19 mouse cellular contexts compared by ENCODE assay signal in the genomic region with DNA sequence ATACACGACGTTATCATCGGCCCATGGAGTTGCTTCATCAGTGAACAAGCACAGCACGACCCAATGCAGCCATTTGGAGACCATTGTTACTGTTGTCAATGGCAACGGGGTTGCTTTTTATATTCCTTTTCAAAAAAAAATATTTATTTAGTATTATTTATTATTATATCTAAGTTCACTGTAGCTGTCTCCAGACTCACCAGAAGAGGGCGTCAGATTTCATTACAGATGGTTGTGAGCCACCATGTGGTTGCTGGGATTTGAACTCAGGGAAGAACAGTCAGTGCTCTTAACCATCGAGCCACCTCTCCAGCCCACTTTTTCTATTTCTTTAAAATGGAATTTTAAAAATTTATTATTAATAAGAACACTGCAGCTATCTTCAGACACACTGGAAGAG. TPM values are rescaled to one million over a fixed set of nuclear protein-coding genes. Genes with fewer than 3 reads are reported as not detected.
A peak's percentile ranks its signal among the peaks of the same experiment; 100 is the strongest.
DNase-seq lines count a peak whose midpoint lies in the region; ATAC-seq and TF ChIP-seq lines count a peak whose summit lies in the region.
"Had no signal": no experiment of that assay in that cellular context is flagged by ENCODE, and none has a peak within 500 bp of the region (broad histone marks: within the 10 kb centered on the region; RNA-seq: fewer than 3 reads in every experiment).

No protein-coding gene starts in this region.

- peaks cover 4% of the 10 kb centered on the region; the same call in 1 of the 2 replicates for H3K4me1 ChIP-seq in hindbrain, postnatal 0 days (ENCODE audit: insufficient read depth, low read length)
- H3K4me1 ChIP-seq in hindbrain, embryonic 14.5 days (replicated peaks; ENCODE audit: control insufficient read depth, insufficient read depth, low read length): no peaks in the 10 kb centered on the region
- H3K4me1 ChIP-seq in limb, embryonic 13.5 days: peaks cover 8% of the 10 kb centered on the region
- H3K4me1 ChIP-seq in limb, embryonic 10.5 days: peaks cover 8% of the 10 kb centered on the region
- peaks cover 10 to 17% of the 10 kb centered on the region in 2 experiments for H3K4me1 ChIP-seq in CH12.LX (ENCODE audit: control insufficient read depth in 1 of 2, insufficient read depth in 2 of 2)
- H3K4me1 ChIP-seq in E14TG2a.4 (replicated peaks; ENCODE audit: low read depth, low read length): peaks cover 18% of the 10 kb centered on the region
- H3K4me1 ChIP-seq: forebrain, embryonic 15.5 days had no signal

- dilution Hi-C loops in CH12.LX (cut with MboI; ENCODE audit: extremely low pct_ligation_motif_present, extremely low pct_unique_long_range_greater_than_20kb, low sequenced_read_pairs): no loop called here

- H3K9ac ChIP-seq in hindbrain, postnatal 0 days (replicated peaks; ENCODE audit: low read length): no peak overlapping the region
- H3K9ac ChIP-seq in hindbrain, embryonic 14.5 days: no peak overlapping the region
- H3K9ac ChIP-seq in limb, embryonic 13.5 days: 0 out of 2 replicates have a peak overlapping the region, but pooled peaks have one; percentile 15
- no peak overlapping the region for H3K9ac ChIP-seq in CH12.LX (ENCODE audit: insufficient read depth, low read depth)
- H3K9ac ChIP-seq: embryonic facial prominence, embryonic 12.5 days; forebrain, embryonic 15.5 days; hindbrain, embryonic 13.5 days had no signal

- ATAC-seq in hindbrain, postnatal 0 days: no peak
- ATAC-seq in hindbrain, embryonic 14.5 days (ENCODE audit: low FRiP score): no peak
- ATAC-seq in limb, embryonic 13.5 days (ENCODE audit: low FRiP score, low read depth): no peak
- ATAC-seq: activated CD4-positive, CD25-positive, alpha-beta regulatory T cell, adult 4 months; forebrain, embryonic 15.5 days; Patski had no signal

- no peak for TF ChIP-seq EP300 in CH12.LX (IDR thresholded peaks at IDR 0.05; ENCODE audit: low read length)

- H3K79me2 ChIP-seq in CH12.LX (replicated peaks; ENCODE audit: control insufficient read depth, extremely low read depth, insufficient read depth, poor library complexity, severe bottlenecking): no peaks in the 10 kb centered on the region

- TF ChIP-seq RAD21 in CH12.LX (IDR thresholded peaks at IDR 0.05; ENCODE audit: low read depth, low read length): no peak

- in situ Hi-C loops in CH12.LX (cut with MboI; ENCODE audit: low pct_ligation_motif_present, low pct_unique_long_range_greater_than_20kb, low sequenced_read_pairs): no loop called here

- no peaks in the 10 kb centered on the region for H3K9me3 ChIP-seq in hindbrain, postnatal 0 days (ENCODE audit: low read length)
- no peaks in the 10 kb centered on the region for H3K9me3 ChIP-seq in hindbrain, embryonic 14.5 days (ENCODE audit: control insufficient read depth, low read length)
- H3K9me3 ChIP-seq in limb, embryonic 13.5 days: no peaks in the 10 kb centered on the region
- H3K9me3 ChIP-seq in limb, embryonic 10.5 days (replicated peaks): no peaks in the 10 kb centered on the region
- H3K9me3 ChIP-seq in CH12.LX (replicated peaks; ENCODE audit: low read length) (no peaks in the 10 kb centered on the region), E14TG2a.4 (ENCODE audit: low read length) (no peaks in the 10 kb centered on the region)
- H3K9me3 ChIP-seq: embryonic facial prominence, embryonic 12.5 days; forebrain, embryonic 15.5 days; heart, embryonic 10.5 days; hindbrain, embryonic 13.5 days had no signal

- no peak overlapping the region for H3K27ac ChIP-seq in hindbrain, postnatal 0 days
- H3K27ac ChIP-seq in hindbrain, embryonic 14.5 days: no peak overlapping the region
- H3K27ac ChIP-seq in limb, embryonic 13.5 days: no peak overlapping the region
- H3K27ac ChIP-seq in limb, embryonic 10.5 days: no peak overlapping the region
- no peak overlapping the region for H3K27ac ChIP-seq in CH12.LX (ENCODE audit: insufficient read depth, low read depth)
- H3K27ac ChIP-seq: embryonic facial prominence, embryonic 12.5 days; forebrain, embryonic 15.5 days; heart, embryonic 10.5 days; hindbrain, embryonic 13.5 days had no signal

- H3K4me3 ChIP-seq in hindbrain, postnatal 0 days (ENCODE audit: low read length): no peak overlapping the region
- H3K4me3 ChIP-seq in hindbrain, embryonic 14.5 days (replicated peaks; ENCODE audit: low read length): no peak overlapping the region
- no peak overlapping the region for H3K4me3 ChIP-seq in limb, embryonic 13.5 days
- no peak overlapping the region for H3K4me3 ChIP-seq in limb, embryonic 10.5 days
- H3K4me3 ChIP-seq in CH12.LX (replicated peaks in 1 of 3; ENCODE audit: low read depth in 2 of 3, low read length in 2 of 3, poor library complexity in 1 of 3) (no peak overlapping the region), E14TG2a.4 (replicated peaks; ENCODE audit: low read length) (no peak overlapping the region)
- H3K4me3 ChIP-seq: embryonic facial prominence, embryonic 12.5 days; forebrain, embryonic 15.5 days; heart, embryonic 10.5 days; hindbrain, embryonic 13.5 days had no signal

- H3K27me3 ChIP-seq in hindbrain, postnatal 0 days (ENCODE audit: insufficient read depth, low read length): peaks cover 5% of the 10 kb centered on the region; the same call in 1 of the 2 replicates
- H3K27me3 ChIP-seq in hindbrain, embryonic 14.5 days (ENCODE audit: control insufficient read depth, insufficient read depth, low read length): peaks cover 7% of the 10 kb centered on the region
- H3K27me3 ChIP-seq in limb, embryonic 13.5 days: peaks cover 36% of the 10 kb centered on the region
- H3K27me3 ChIP-seq in limb, embryonic 10.5 days (ENCODE audit: low read depth, poor library complexity, severe bottlenecking): peaks cover 27% of the 10 kb centered on the region
- H3K27me3 ChIP-seq in CH12.LX (replicated peaks) (no peaks in the 10 kb centered on the region), E14TG2a.4 (ENCODE audit: insufficient read depth, low read length) (peaks cover 38% of the 10 kb centered on the region)

- 61% methylated on average over 7 of the region's 7 CpGs for WGBS in hindbrain, postnatal 0 days
- whole genome bisulfite sequencing in hindbrain, embryonic 14.5 days: 59% methylated on average over 7 of the region's 7 CpGs
- WGBS in limb, embryonic 13.5 days: 70% methylated on average over 7 of the region's 7 CpGs
- 68% methylated on average over 7 of the region's 7 CpGs for WGBS in limb, embryonic 10.5 days

- H3K36me3 ChIP-seq in hindbrain, postnatal 0 days (ENCODE audit: insufficient read depth, low read length): no peaks in the 10 kb centered on the region
- H3K36me3 ChIP-seq in hindbrain, embryonic 14.5 days (replicated peaks; ENCODE audit: control insufficient read depth, insufficient read depth): no peaks in the 10 kb centered on the region
- no peaks in the 10 kb centered on the region for H3K36me3 ChIP-seq in limb, embryonic 13.5 days
- H3K36me3 ChIP-seq in limb, embryonic 10.5 days: no peaks in the 10 kb centered on the region
- H3K36me3 ChIP-seq in CH12.LX (replicated peaks in 1 of 2; ENCODE audit: control insufficient read depth in 1 of 2, insufficient read depth in 1 of 2, low read length in 1 of 2) (no peaks in the 10 kb centered on the region), E14TG2a.4 (ENCODE audit: insufficient read depth, low read length) (no peaks in the 10 kb centered on the region)
- H3K36me3 ChIP-seq: embryonic facial prominence, embryonic 12.5 days; forebrain, embryonic 15.5 days; heart, embryonic 10.5 days; hindbrain, embryonic 13.5 days had no signal

- TF ChIP-seq POLR2A in CH12.LX (IDR thresholded peaks at IDR 0.05; ENCODE audit: low read depth, low read length): no peak

- no peak for DNase-seq in hindbrain, postnatal 0 days (ENCODE audit: low spot score)
- no peak for DNase-seq in hindbrain, embryonic 14.5 days (ENCODE audit: low spot score)
- no peak for DNase-seq in limb, embryonic 10.5 days (ENCODE audit: low spot score)
- DNase-seq in CH12.LX (ENCODE audit: extremely low read depth): no peak
- DNase-seq in right cerebral cortex, adult 2 months (ENCODE audit: low spot score in 2 of 2): no peak
- DNase-seq: adrenal gland, postnatal 14 days; cerebellum, adult 11-12 months; cerebellum, adult 9-10 months; cerebellum, postnatal 25 days; gastrocnemius, postnatal 10 days; heart, postnatal 14 days had no signal

- no peak overlapping the region for H3K4me2 ChIP-seq in hindbrain, postnatal 0 days (ENCODE audit: low read depth, low read length)
- H3K4me2 ChIP-seq in hindbrain, embryonic 14.5 days (replicated peaks): no peak overlapping the region
- H3K4me2 ChIP-seq in limb, embryonic 13.5 days (replicated peaks): no peak overlapping the region
- H3K4me2 ChIP-seq in CH12.LX (ENCODE audit: insufficient read depth, low read depth, poor library complexity, severe bottlenecking): no peak overlapping the region
- H3K4me2 ChIP-seq: embryonic facial prominence, embryonic 12.5 days; forebrain, embryonic 15.5 days; hindbrain, embryonic 13.5 days had no signal

- 0 out of 2 replicates have a peak, but pooled peaks have one; percentile 5 for TF ChIP-seq CTCF in hindbrain, postnatal 0 days (IDR thresholded peaks at IDR 0.05; ENCODE audit: low read depth)
- peak in 1 of 2 experiments; percentile 53; a peak in 2 of 4 replicates for TF ChIP-seq CTCF in CH12.LX (conservative IDR thresholded peaks at IDR 0.05 in 1 of 2, IDR thresholded peaks at IDR 0.05 in 1 of 2; ENCODE audit: low read depth in 2 of 2, low read length in 2 of 2)
- peak; percentile 6; the same call in 1 of the 2 replicates for TF ChIP-seq CTCF in E14TG2a.4 (conservative IDR thresholded peaks at IDR 0.05; ENCODE audit: low read length)

RNA-seq across cellular contexts. Expression of a gene that starts 1.5 kb away (rescaled TPM):
- 0.22 TPM in 1 of 2 replicates, not detected in the other for total RNA-seq in hindbrain, postnatal 0 days (2014; rRNA removed)
- polyA plus RNA-seq in hindbrain, postnatal 0 days (2015; fragmentation: Nextera tagmentation; extraction: Ambion mirVana): 1.4 and 1.6 TPM in 2 replicates
- 0.37 and 0.96 TPM in 2 replicates for polyA plus RNA-seq in hindbrain, embryonic 14.5 days (2014; fragmentation: Nextera tagmentation; extraction: Ambion mirVana)
- polyA plus RNA-seq in limb, embryonic 13.5 days (2015; fragmentation: Nextera tagmentation; extraction: Ambion mirVana): 4.5 and 5.2 TPM in 2 replicates
- 0.74 and 0.80 TPM in 2 replicates for polyA plus RNA-seq in limb, embryonic 10.5 days (2016; fragmentation: Nextera tagmentation; extraction: Ambion mirVana)
- total RNA-seq in CH12.LX (2012; rRNA removed): 0.34 and 0.72 TPM in 2 replicates
- total RNA-seq in CH12.LX (2014; rRNA removed): 0.30 and 0.35 TPM in 2 replicates
- 0.95 and 1.1 TPM in 2 replicates for polyA plus RNA-seq in CH12.LX (2012; ENCODE audit: insufficient read length, low read depth)
- total RNA-seq: heart, postnatal 14 days had no signal
- polyA plus RNA-seq: activated CD4-positive, CD25-positive, alpha-beta regulatory T cell, adult 4 months; Patski had no signal

RNA-seq across cellular contexts. Expression of a gene that starts 9.8 kb away (rescaled TPM):
- 0.47 and 2.6 TPM in 2 replicates for total RNA-seq in hindbrain, postnatal 0 days (2014; rRNA removed)
- polyA plus RNA-seq in hindbrain, postnatal 0 days (2015; fragmentation: Nextera tagmentation; extraction: Ambion mirVana): 0.24 TPM in 1 of 2 replicates, not detected in the other
- polyA plus RNA-seq in hindbrain, embryonic 14.5 days (2014; fragmentation: Nextera tagmentation; extraction: Ambion mirVana): 0.16 TPM in 1 of 2 replicates, not detected in the other
- polyA plus RNA-seq in limb, embryonic 13.5 days (2015; fragmentation: Nextera tagmentation; extraction: Ambion mirVana): not detected in 2 replicates
- polyA plus RNA-seq in limb, embryonic 10.5 days (2016; fragmentation: Nextera tagmentation; extraction: Ambion mirVana): 0.09 TPM in 1 of 2 replicates, not detected in the other
- 0.59 and 0.71 TPM in 2 replicates for total RNA-seq in CH12.LX (2012; rRNA removed)
- total RNA-seq in CH12.LX (2014; rRNA removed): 0.43 TPM in 1 of 2 replicates, not detected in the other
- 0.78 and 1.1 TPM in 2 replicates for polyA plus RNA-seq in CH12.LX (2012; ENCODE audit: insufficient read length, low read depth)
- polyA plus RNA-seq: activated CD4-positive, CD25-positive, alpha-beta regulatory T cell, adult 4 months; embryonic facial prominence, embryonic 12.5 days; heart, embryonic 10.5 days had no signal

RNA-seq across cellular contexts. Expression of a gene that starts 11.7 kb away (rescaled TPM):
- total RNA-seq in hindbrain, postnatal 0 days (2014; rRNA removed): 1,128 and 1,180 TPM in 2 replicates
- polyA plus RNA-seq in hindbrain, postnatal 0 days (2015; fragmentation: Nextera tagmentation; extraction: Ambion mirVana): 1,097 and 1,185 TPM in 2 replicates
- polyA plus RNA-seq in hindbrain, embryonic 14.5 days (2014; fragmentation: Nextera tagmentation; extraction: Ambion mirVana): 1,195 and 1,204 TPM in 2 replicates
- 1,885 and 1,910 TPM in 2 replicates for polyA plus RNA-seq in limb, embryonic 13.5 days (2015; fragmentation: Nextera tagmentation; extraction: Ambion mirVana)
- 2,414 and 2,486 TPM in 2 replicates for polyA plus RNA-seq in limb, embryonic 10.5 days (2016; fragmentation: Nextera tagmentation; extraction: Ambion mirVana)
- total RNA-seq in CH12.LX (2012; rRNA removed): 899 and 966 TPM in 2 replicates
- 792 and 1,081 TPM in 2 replicates for total RNA-seq in CH12.LX (2014; rRNA removed)
- 646 and 664 TPM in 2 replicates for polyA plus RNA-seq in CH12.LX (2012; ENCODE audit: insufficient read length, low read depth)

RNA-seq across cellular contexts. Expression of a gene that starts 16.4 kb away (rescaled TPM):
- 74.4 and 82.3 TPM in 2 replicates for total RNA-seq in hindbrain, postnatal 0 days (2014; rRNA removed)
- 99.4 and 103 TPM in 2 replicates for polyA plus RNA-seq in hindbrain, postnatal 0 days (2015; fragmentation: Nextera tagmentation; extraction: Ambion mirVana)
- 117 and 123 TPM in 2 replicates for polyA plus RNA-seq in hindbrain, embryonic 14.5 days (2014; fragmentation: Nextera tagmentation; extraction: Ambion mirVana)
- 127 and 128 TPM in 2 replicates for polyA plus RNA-seq in limb, embryonic 13.5 days (2015; fragmentation: Nextera tagmentation; extraction: Ambion mirVana)
- polyA plus RNA-seq in limb, embryonic 10.5 days (2016; fragmentation: Nextera tagmentation; extraction: Ambion mirVana): 168 and 204 TPM in 2 replicates
- 63.8 and 81.8 TPM in 2 replicates for total RNA-seq in CH12.LX (2012; rRNA removed)
- 51.5 and 63.4 TPM in 2 replicates for total RNA-seq in CH12.LX (2014; rRNA removed)
- 119 and 123 TPM in 2 replicates for polyA plus RNA-seq in CH12.LX (2012; ENCODE audit: insufficient read length, low read depth)

RNA-seq across cellular contexts. Expression of a gene that starts 16.8 kb away (rescaled TPM):
- total RNA-seq in hindbrain, postnatal 0 days (2014; rRNA removed): 14.2 and 22.0 TPM in 2 replicates
- polyA plus RNA-seq in hindbrain, postnatal 0 days (2015; fragmentation: Nextera tagmentation; extraction: Ambion mirVana): 48.7 and 53.2 TPM in 2 replicates
- polyA plus RNA-seq in hindbrain, embryonic 14.5 days (2014; fragmentation: Nextera tagmentation; extraction: Ambion mirVana): 55.6 and 62.9 TPM in 2 replicates
- polyA plus RNA-seq in limb, embryonic 13.5 days (2015; fragmentation: Nextera tagmentation; extraction: Ambion mirVana): 73.0 and 77.4 TPM in 2 replicates
- 113 and 121 TPM in 2 replicates for polyA plus RNA-seq in limb, embryonic 10.5 days (2016; fragmentation: Nextera tagmentation; extraction: Ambion mirVana)
- total RNA-seq in CH12.LX (2012; rRNA removed) (29.0 and 36.5 TPM in 2 replicates), CH12.LX (2014; rRNA removed) (7.8 and 12.4 TPM in 2 replicates)
- 136 and 153 TPM in 2 replicates for polyA plus RNA-seq in CH12.LX (2012; ENCODE audit: insufficient read length, low read depth)
